Mouse (Mus musculus): ENCODE results near the gene Dnah7b.
"Not testable (repeated sequence)": the region's sequence is repeated elsewhere in the genome, so short reads cannot be mapped to it uniquely, and the experiment has no call there.

Dnah7b gene

DNA sequence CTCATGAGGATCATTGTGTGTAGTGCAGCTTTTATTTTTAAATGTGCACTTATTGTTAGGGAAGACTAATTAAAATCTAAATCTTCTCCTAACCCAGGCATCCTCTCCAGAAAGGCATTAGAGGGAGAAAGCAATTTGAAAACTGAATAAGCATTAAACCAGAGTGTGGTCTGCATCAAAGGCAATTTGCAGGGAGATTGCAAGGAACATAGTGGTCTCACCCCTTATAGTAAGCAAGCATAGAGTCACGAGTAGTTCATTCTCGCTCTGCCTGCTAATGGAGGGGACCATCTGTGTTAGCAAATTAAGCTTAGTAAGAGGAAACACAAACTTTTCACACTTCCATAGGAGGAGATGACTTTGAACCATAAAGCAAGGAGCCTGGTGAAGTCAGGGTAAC, 228.3 kb downstream of the Dnah7b start:
- not testable (repeated sequence) for DNase-seq (ENCODE audit: low spot score)

DNA sequence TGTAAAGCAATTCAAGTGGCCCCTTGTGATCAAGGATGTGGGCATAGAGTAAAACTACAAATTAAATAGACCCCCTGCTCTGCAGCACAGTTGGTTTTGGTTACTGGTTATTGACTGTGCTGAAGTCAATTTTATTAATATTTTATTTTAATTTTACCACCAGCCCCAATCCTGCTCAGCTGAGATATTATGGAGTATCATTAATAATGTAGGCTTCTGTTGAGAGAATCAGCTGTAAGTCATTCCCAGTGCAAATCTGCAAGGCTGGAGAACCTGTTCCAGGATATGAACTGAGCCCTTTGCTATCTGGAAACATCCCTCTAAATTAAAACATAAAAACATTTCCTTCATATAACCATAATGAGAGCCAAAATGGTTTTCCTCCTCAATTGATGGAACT, 259.8 kb downstream of the Dnah7b start:
- DNase-seq (ENCODE audit: low spot score) = not testable (repeated sequence)

DNA sequence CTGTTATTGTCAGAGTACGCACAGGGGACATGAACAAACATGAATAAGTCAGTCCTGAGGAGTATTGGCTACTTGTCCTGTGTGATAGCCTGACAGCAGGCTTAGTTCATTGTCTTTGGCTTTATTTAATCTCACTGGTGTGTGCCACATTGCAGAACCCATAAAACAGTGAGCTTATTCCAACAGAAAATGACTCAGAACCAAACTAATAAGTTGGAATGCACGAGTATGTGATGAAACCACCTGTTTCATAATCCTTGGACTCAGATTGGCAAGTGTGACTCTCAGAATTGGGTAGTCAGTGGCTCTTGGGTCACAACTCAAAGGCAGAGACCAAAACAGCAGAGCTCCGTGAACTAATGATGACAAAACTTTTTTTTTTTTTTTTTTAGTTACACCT, 279.2 kb downstream of the Dnah7b start:
- DNase-seq (ENCODE audit: low spot score) = not testable (repeated sequence)

DNA sequence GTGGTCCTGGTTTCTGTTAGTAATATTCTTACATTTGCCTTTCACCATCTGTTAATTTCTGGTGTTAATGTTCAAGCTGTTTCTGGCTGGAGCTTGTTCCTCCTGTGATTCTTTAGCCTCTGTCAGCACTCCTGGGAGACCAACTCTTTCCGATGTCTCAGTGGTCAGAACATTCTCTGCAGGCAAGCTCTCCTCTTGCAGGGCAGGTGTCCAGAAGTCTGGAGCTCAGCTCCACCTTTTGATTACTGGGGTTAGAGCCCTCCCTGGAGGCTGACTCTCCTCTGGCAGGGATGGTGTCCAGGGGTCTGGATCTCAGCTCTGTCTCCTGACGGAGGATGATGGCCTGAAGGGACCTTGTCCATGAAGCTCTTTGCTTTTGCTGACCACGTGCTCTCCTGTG, 314.5 kb downstream of the Dnah7b start:
- DNase-seq (ENCODE audit: low spot score) = not testable (repeated sequence)

DNA sequence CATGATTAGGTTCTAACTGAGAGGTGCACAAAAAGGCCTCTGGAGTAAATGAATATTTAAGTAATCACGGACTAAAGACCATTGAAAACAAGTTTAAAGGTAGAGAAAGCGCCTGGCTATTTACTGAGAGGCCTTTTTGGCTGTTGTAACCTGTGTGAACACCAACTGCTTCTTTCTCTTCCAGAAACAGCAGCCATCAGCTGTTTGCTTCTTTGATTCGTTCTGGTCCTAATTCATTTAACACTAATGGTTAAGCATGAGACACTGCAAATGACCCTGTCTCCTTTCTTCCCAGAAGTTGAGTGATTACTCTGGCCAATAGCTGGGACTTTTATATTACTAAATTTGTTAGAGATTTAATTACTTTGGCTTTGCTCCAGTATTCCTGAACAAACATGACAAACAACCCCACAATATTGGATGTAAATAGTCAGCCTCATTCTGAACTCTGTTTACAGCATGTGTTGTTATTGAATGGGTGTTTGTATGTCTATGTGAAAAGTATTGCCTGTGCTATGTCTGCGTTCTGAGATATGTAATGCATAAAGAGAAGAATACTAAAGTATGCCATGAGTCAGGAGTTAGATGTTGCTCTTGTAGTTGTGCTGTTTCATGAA, 328.7 kb downstream of the Dnah7b start:
- not testable (repeated sequence) for DNase-seq (ENCODE audit: low spot score)

DNA sequence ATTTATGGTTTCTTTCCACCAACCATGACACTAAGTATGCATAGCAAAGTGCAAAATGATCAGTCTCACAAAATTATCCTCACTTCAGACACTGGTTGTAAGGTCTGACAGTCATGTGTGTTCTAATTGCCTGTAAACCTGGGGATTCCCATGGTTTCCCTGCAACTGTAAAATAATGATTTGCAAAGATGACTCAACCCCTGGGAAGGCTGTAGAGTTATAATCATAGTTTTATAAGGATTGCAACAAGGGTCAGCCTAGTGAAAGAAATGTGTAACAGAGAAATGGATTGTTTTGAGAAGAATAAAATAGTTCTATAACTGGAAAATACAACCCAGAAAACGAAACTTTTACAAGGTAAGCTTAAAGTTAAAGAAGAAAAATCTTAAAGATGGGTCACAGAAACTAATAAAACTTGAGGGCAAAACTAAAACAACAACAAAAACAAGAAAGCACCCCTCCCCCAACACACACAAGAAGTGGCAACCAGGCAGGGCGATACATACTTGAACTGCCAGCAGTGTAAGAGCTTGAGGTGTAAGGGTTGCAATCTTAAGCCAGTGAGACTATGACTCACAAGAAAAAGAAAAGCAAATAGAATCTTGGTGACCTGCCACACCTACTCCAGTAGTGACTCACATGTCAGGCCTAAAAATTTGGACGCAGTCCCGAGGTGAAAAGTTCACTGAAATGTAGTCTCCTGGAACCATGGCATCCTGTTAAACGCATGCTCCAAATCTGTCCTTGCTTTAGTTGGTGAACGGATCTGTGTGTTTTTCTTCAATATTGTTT, 342.4 kb downstream of the Dnah7b start:
- DNase-seq (ENCODE audit: low spot score) = no peak

DNA sequence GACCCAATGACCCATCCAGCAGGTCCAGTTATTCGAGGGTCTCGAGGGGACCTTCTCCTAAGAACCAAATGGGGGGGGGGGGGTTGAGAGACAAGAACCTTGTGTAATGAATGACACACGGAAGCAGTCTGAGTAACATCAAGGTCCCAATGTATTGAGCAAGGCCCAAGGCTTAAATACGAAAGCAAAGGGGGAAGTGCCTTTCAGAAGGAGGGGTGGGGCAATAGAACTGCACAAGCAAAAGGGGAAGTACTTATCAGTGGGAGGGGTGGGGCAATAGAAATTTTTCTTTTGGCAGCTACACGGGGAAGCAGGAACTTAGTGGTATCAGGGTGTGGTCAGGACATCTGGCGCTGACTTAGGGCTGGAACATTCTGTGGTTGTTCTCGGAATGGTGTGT, 348.7 kb downstream of the Dnah7b start:
- not testable (repeated sequence) for DNase-seq (ENCODE audit: low spot score)

DNA sequence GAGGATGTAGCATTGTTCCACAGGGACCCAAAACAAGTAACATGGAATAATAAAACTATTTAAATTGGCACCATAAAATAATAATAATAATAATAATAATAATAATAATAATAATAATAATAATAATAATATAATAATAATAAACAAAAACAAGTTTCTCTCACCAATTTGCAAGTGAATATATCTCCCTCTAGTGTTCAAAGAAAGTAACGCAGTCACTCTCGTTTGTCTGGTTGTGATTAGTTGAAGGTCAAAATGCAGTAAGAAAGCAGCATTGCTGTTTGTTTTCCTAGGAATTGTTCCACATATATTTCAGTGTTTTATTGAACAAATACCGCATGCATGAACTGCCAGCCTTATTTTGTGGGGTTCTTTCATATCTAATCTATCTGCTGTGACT, 350.8 kb downstream of the Dnah7b start:
- not testable (repeated sequence) for DNase-seq (ENCODE audit: low spot score)

DNA sequence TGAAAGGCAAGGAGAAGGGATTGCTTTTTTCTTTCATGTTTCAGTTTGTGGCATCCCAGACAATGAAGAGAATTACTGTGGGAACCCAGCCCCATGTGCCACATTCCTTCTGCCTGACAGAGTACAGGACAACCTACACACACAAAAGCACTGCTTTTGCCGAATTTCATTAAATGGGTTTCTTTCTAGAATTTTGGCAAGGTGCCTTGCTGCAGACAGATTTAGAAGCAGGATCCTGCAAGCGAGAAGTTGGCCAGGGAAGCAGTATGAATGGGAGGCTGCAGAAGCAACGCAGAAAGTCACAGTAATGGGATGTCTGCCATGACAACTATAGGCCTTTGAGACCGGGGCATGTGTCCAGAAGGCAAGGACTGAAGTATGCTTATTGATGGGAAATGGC, 352.9 kb downstream of the Dnah7b start:
- DNase-seq (ENCODE audit: low spot score) = peak; percentile 11
